Mouse (Mus musculus) CH12.LX (cell line): Measurements from ENCODE around the gene Ly6g5b. TPM values are rescaled to one million over a fixed set of nuclear protein-coding genes. Genes with fewer than 3 reads are reported as not detected.
A peak's percentile ranks its signal among the peaks of the same experiment; 100 is the strongest.

ENCODE experiments used
- DNase-seq: peaks from one replicate; pipeline ENCODE4 v3.0.0-alpha.2; 2013; ENCODE audit errors: extremely low read depth
- H3K27ac ChIP-seq: 2 replicates; pipeline ENCODE4 v1.5.1; 2012; ENCODE audit warnings: low read depth, mild to moderate bottlenecking, control low read depth, moderate library complexity; ENCODE audit not compliant: insufficient read depth
- H3K27me3 ChIP-seq: replicated peaks from 2 replicates; pipeline ENCODE3; 2012; ENCODE audit warnings: inconsistent platforms
- H3K36me3 ChIP-seq, 2 experiments: replicated peaks in 1 of 2; 2 replicates each; pipeline versions ENCODE3 to v1.6.1; 2012; ENCODE audit warnings: inconsistent platforms in 1 of 2, low read length in 1 of 2, mild to moderate bottlenecking in 1 of 2, mixed read lengths in 1 of 2, moderate library complexity in 1 of 2; ENCODE audit not compliant: control insufficient read depth in 1 of 2, insufficient read depth in 1 of 2
- H3K4me1 ChIP-seq, 2 experiments: 2 replicates each; pipeline ENCODE4 v1.6.1; 2012; ENCODE audit warnings: inconsistent platforms in 1 of 2, moderate library complexity in 1 of 2; ENCODE audit not compliant: insufficient read depth in 2 of 2, control insufficient read depth in 1 of 2
- H3K4me2 ChIP-seq: 2 replicates; pipeline ENCODE4 v1.6.1; 2012; ENCODE audit warnings: low read depth, mild to moderate bottlenecking, control low read depth; ENCODE audit not compliant: poor library complexity, insufficient read depth, severe bottlenecking
- H3K4me3 ChIP-seq, 3 experiments: fragments of 150-350 bp in 1 of 3; sonication (generic) in 1 of 3; replicated peaks in 1 of 3; 2 replicates each; pipeline versions ENCODE3 to v1.5.1; 2011 to 2012; ENCODE audit warnings: low read depth in 2 of 3, low read length in 2 of 3, mild to moderate bottlenecking in 2 of 3, moderate library complexity in 2 of 3, control low read depth in 1 of 3, improper control_type of control experiment in 1 of 3, inconsistent platforms in 1 of 3, mixed read lengths in 1 of 3; ENCODE audit not compliant: poor library complexity in 1 of 3
- H3K79me2 ChIP-seq: replicated peaks from 2 replicates; pipeline ENCODE4 v1.6.1; 2012; ENCODE audit warnings: mild to moderate bottlenecking, moderate library complexity; ENCODE audit not compliant: control insufficient read depth, poor library complexity, insufficient read depth, severe bottlenecking; ENCODE audit errors: extremely low read depth
- H3K9ac ChIP-seq: 2 replicates; pipeline ENCODE4 v1.6.1; 2012; ENCODE audit warnings: low read depth, mild to moderate bottlenecking, control low read depth, moderate library complexity; ENCODE audit not compliant: insufficient read depth
- H3K9me3 ChIP-seq: replicated peaks from 2 replicates; pipeline ENCODE3; 2012; ENCODE audit warnings: low read length, inconsistent platforms, mixed read lengths
- CHD1 ChIP-seq: IDR thresholded peaks from 2 replicates; pipeline ENCODE4 v1.6.1; 2012; ENCODE audit warnings: low read depth, low read length, improper control_type of control experiment, inconsistent platforms
- CHD2 ChIP-seq: IDR thresholded peaks from 2 replicates; pipeline ENCODE4 v1.6.1; 2011; ENCODE audit warnings: low read length, improper control_type of control experiment
- EP300 ChIP-seq: IDR thresholded peaks from 2 replicates; pipeline ENCODE4 v1.6.1; 2011; ENCODE audit warnings: low read length, improper control_type of control experiment
- GABPA ChIP-seq: IDR thresholded peaks from 2 replicates; pipeline ENCODE4 v1.6.1; 2012; ENCODE audit warnings: low read depth, low read length, improper control_type of control experiment, inconsistent platforms; ENCODE audit not compliant: insufficient replicate concordance
- HCFC1 ChIP-seq: IDR thresholded peaks from 2 replicates; pipeline ENCODE4 v1.6.1; 2012; ENCODE audit warnings: low read depth, mild to moderate bottlenecking, inconsistent platforms, low read length, improper control_type of control experiment
- KAT2A ChIP-seq: IDR thresholded peaks from 2 replicates; pipeline ENCODE4 v1.6.1; 2012; ENCODE audit warnings: low read length, improper control_type of control experiment, inconsistent platforms; ENCODE audit not compliant: insufficient replicate concordance
- MAFK ChIP-seq: IDR thresholded peaks from 2 replicates; pipeline ENCODE4 v1.6.1; 2011; ENCODE audit warnings: low read length, improper control_type of control experiment; ENCODE audit not compliant: insufficient replicate concordance
- MEF2A ChIP-seq: IDR thresholded peaks from 2 replicates; pipeline ENCODE4 v1.6.1; 2014; ENCODE audit warnings: low read depth, mild to moderate bottlenecking, inconsistent platforms, low read length, improper control_type of control experiment, borderline replicate concordance
- MXI1 ChIP-seq: IDR thresholded peaks from 2 replicates; pipeline ENCODE4 v1.6.1; 2011; ENCODE audit warnings: mild to moderate bottlenecking, low read depth, low read length, improper control_type of control experiment
- NRF1 ChIP-seq: IDR thresholded peaks from 2 replicates; pipeline ENCODE4 v1.6.1; 2014; ENCODE audit warnings: low read depth, mild to moderate bottlenecking, inconsistent platforms, low read length, improper control_type of control experiment, moderate library complexity
- PAX5 ChIP-seq: IDR thresholded peaks from 2 replicates; pipeline ENCODE4 v1.6.1; 2012; ENCODE audit warnings: low read length, inconsistent platforms, mixed read lengths
- POLR2A ChIP-seq: IDR thresholded peaks from 2 replicates; pipeline ENCODE4 v1.6.1; 2011; ENCODE audit warnings: low read depth, mild to moderate bottlenecking, improper control_type of control experiment, low read length
- POLR2AphosphoS2 ChIP-seq: IDR thresholded peaks from 2 replicates; pipeline ENCODE4 v1.6.1; 2011; ENCODE audit warnings: low read depth, low read length, improper control_type of control experiment
- RCOR1 ChIP-seq: conservative IDR thresholded peaks from 2 replicates; pipeline ENCODE4 v1.6.1; 2012; ENCODE audit warnings: low read depth, mild to moderate bottlenecking, inconsistent platforms, low read length, improper control_type of control experiment
- SIN3A ChIP-seq: IDR thresholded peaks from 2 replicates; pipeline ENCODE4 v1.6.1; 2012; ENCODE audit warnings: low read length, improper control_type of control experiment, inconsistent platforms
- TBP ChIP-seq: conservative IDR thresholded peaks from 2 replicates; pipeline ENCODE4 v1.6.1; 2011; ENCODE audit warnings: low read depth, low read length, improper control_type of control experiment
- TCF12 ChIP-seq: IDR thresholded peaks from 2 replicates; pipeline ENCODE4 v1.6.1; 2014; ENCODE audit warnings: low read depth, mild to moderate bottlenecking, inconsistent platforms, low read length, improper control_type of control experiment
- USF1 ChIP-seq: IDR thresholded peaks from 2 replicates; pipeline ENCODE4 v1.6.1; 2014; ENCODE audit warnings: low read depth, mild to moderate bottlenecking, inconsistent platforms, low read length, improper control_type of control experiment
- USF2 ChIP-seq: conservative IDR thresholded peaks from 2 replicates; pipeline ENCODE4 v1.6.1; 2011; ENCODE audit warnings: low read depth, low read length, improper control_type of control experiment
- ZC3H11A ChIP-seq: IDR thresholded peaks from 2 replicates; pipeline ENCODE4 v1.6.1; 2012; ENCODE audit warnings: low read depth, mild to moderate bottlenecking, inconsistent platforms, low read length, improper control_type of control experiment
- ZMIZ1 ChIP-seq: IDR thresholded peaks from 2 replicates; pipeline ENCODE4 v1.6.1; 2012; ENCODE audit warnings: low read depth, mild to moderate bottlenecking, inconsistent platforms, low read length, improper control_type of control experiment
- ZNF384 ChIP-seq: IDR thresholded peaks from 2 replicates; pipeline ENCODE4 v1.6.1; 2012; ENCODE audit warnings: low read depth, low read length, improper control_type of control experiment, inconsistent platforms
- dilution Hi-C: fragments of 300-500 bp; cut with MboI; formaldehyde crosslinking; loops from 2 replicates; pipeline ENCODE4 v1.14.3; 2020; ENCODE audit warnings: low sequenced_read_pairs; ENCODE audit not compliant: extremely low pct_unique_long_range_greater_than_20kb, extremely low pct_ligation_motif_present
- in situ Hi-C: fragments of 300-500 bp; cut with MboI; formaldehyde crosslinking; loops from 3 replicates; pipeline ENCODE4 v1.14.3; 2019; ENCODE audit warnings: low sequenced_read_pairs, low pct_ligation_motif_present, low pct_unique_long_range_greater_than_20kb, mixed read lengths
- polyA plus RNA-seq: library from polyadenylated mRNA; unstranded; fragments of >175 nt; gene quantifications from 2 replicates; pipeline ENCODE4 v1.2.1, GENCODE M21; 2012; ENCODE audit warnings: low read depth; ENCODE audit not compliant: insufficient read length
- total RNA-seq, 2 experiments: library from RNA; depleted of rRNA; stranded (reverse); fragments of 300-350 nt in 1 of 2; fragments of >200 nt in 1 of 2; gene quantifications; 2 replicates each; pipeline ENCODE4 v1.2.3; 2012 to 2014

Gene Ly6g5b
- total and polyA plus RNA-seq, 3 experiments: 0.30 to 1.1 (median 0.91) TPM

DNA sequence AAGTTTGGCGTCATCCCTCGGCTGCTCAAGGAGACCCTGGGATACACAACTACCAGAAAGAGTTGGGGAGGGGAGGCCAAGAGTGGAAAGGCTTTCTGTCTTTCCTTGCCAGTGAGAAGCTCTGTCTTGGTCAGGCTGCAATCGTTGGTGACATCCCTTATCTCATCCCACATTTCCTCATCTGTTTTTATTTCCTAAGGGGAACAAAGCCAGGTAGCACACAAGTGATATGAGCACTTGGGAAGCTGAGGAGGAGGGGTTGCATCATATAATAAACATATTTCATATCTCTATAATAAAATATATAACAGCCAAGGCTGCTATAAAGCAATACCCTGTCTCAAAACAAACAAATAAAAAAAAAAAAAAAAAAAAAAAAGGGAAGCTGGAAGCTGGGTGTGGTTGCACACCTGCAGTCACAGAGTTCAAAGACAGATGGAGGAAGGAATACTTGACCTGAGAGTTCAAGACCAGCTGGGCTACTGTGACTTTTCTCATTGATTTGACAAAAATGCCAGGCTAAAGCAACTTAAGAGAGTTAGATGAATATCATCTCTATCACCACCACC lies 31.2 kb downstream of the Ly6g5b start:
- Histone ChIP-seq H3K4me3 (no peak overlapping the region), H3K4me2 (no peak overlapping the region), H3K79me2 (no peaks in the 10 kb centered on the region), H3K36me3 (no peaks in the 10 kb centered on the region), H3K27ac (no peak overlapping the region), H3K9me3 (no peaks in the 10 kb centered on the region), H3K27me3 (peaks cover 17% of the 10 kb centered on the region), H3K4me1 (peaks cover 12 to 22% of the 10 kb centered on the region in 2 experiments), H3K9ac (no peak overlapping the region)
- in situ Hi-C loops (no loop called here), dilution Hi-C loops (no loop called here)
- no peak for DNase-seq
- TF ChIP-seq NRF1 (no peak), CHD1 (no peak), ZNF384 (peak; percentile 44)

DNA sequence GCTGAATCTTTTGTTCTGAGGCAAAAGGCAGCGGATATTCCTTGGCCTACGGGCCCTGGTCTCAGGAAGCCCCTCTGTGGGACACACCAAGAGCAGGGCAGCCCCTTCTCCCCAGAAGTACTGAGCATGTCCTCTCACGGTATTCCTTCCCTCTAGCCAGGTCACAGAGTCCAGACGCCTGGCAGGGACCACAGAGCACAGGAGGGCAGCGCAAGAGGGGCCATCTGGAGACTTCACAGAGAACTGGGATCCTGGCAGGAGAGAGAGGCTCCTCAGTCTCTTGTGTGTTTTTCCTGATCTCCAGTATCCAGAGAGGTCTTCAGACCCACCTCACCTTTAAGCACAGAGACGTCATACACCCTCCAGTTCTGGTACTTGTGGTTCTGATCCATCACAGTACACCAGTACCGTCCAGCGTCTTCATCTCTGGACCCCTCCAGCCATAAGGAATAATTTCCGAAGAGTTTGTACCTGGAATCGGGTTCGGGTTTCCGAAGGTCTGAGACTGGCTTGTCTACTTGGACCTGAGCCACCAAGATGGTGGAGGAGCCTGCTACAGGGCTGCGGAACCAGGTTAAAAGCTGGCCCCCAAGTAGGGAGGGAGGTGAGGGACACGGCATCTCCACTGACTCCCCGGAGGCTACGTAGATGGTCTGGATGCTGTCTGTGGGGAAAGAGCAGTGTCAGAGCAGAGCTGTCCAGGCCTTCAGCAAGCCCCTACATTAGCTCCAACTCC lies 32.2 kb downstream of the Ly6g5b start:
- Histone ChIP-seq H3K36me3 (no peaks in the 10 kb centered on the region), H3K4me2 (no peak overlapping the region), H3K9me3 (no peaks in the 10 kb centered on the region), H3K4me3 (no peak overlapping the region), H3K9ac (no peak overlapping the region), H3K27ac (no peak overlapping the region), H3K4me1 (peaks cover 13 to 22% of the 10 kb centered on the region in 2 experiments), H3K27me3 (peaks cover 17% of the 10 kb centered on the region), H3K79me2 (no peaks in the 10 kb centered on the region)
- DNase-seq: no peak
- in situ Hi-C loops: no loop called here
- no peak for TF ChIP-seq POLR2AphosphoS2
- dilution Hi-C loops: no loop called here

GRCm38 (mm10) chr17:35080710-35081109 lies 34.5 kb downstream of the Ly6g5b start:
- no peak overlapping the region for H3K27ac ChIP-seq
- no peak overlapping the region for H3K4me2 ChIP-seq
- H3K36me3 ChIP-seq: no peaks in the 10 kb centered on the region
- H3K9me3 ChIP-seq: no peaks in the 10 kb centered on the region
- no peak overlapping the region for H3K4me3 ChIP-seq
- H3K27me3 ChIP-seq: peaks cover 3% of the 10 kb centered on the region
- in situ Hi-C loops: no loop called here
- dilution Hi-C loops: no loop called here
- H3K79me2 ChIP-seq: no peaks in the 10 kb centered on the region
- peaks cover 17 to 22% of the 10 kb centered on the region in 2 experiments for H3K4me1 ChIP-seq
- TF ChIP-seq HCFC1 (no peak), CHD1 (no peak), RCOR1 (no peak), USF1 (no peak), ZMIZ1 (no peak), POLR2A (no peak), GABPA (no peak), ZC3H11A (no peak), USF2 (no peak), CHD2 (no peak), MXI1 (no peak), MAFK (no peak), SIN3A (no peak), PAX5 (no peak), EP300 (no peak), MEF2A (no peak), TBP (no peak), TCF12 (no peak), POLR2AphosphoS2 (no peak), KAT2A (no peak)
- TF ChIP-seq, all 38 proteins: peak for 0
- DNase-seq: peak; percentile 14
- no peak overlapping the region for H3K9ac ChIP-seq
